Mouse (Mus musculus) thymus, postnatal 0 days (tissue): ENCODE measurements around the gene Olfr1444. TPM values are rescaled to one million over a fixed set of nuclear protein-coding genes. Genes with fewer than 3 reads are reported as not detected.
A peak's percentile ranks its signal among the peaks of the same experiment; 100 is the strongest.

Experiments
- DNase-seq: peaks from one replicate; pipeline ENCODE4 v3.0.0-alpha.2; 2015; ENCODE audit warnings: low spot score
- polyA plus RNA-seq: library from polyadenylated mRNA; unstranded; fragments of >200 nt; fragmentation: Nextera tagmentation; extraction: Ambion mirVana; gene quantifications from 2 replicates; pipeline ENCODE4 v1.2.1, GENCODE M21; 2015

Olfr1444 gene
- polyA plus RNA-seq: 0.06 and 0.09 TPM in 2 replicates

DNA sequence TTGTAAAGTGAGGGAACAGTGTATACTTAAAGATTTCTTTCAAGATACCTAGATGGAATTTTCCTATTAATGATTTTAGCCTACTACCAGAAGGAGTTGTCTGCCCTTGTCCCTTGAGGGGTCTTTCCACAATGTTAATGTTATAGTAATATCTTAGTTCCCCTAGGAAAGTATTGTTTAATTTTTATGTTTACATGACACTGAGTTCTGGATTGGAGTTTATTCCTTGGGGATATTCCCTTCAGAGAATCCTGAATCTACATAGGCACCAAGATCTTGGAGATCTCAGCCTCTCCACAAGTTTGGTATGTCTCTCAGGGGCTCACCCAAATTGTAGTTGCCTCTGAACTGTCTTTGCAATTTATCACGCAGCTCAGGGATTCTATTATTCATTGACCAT, at the start of gene Olfr1444:
Olfr1444 (plus strand) TSS at position 301 of the 400 bp plus-strand sequence.
- DNase-seq: no peak

- DNase-seq: no peak
Observed at GRCm38 (mm10) chr19:12812644-12813364, 44.3 kb upstream of the Olfr1444 start.

GRCm38 (mm10) chr19:12813883-12814282, 43.2 kb upstream of the Olfr1444 start:
- DNase-seq: no peak

GRCm38 (mm10) chr19:12818507-12818906, 38.6 kb upstream of the Olfr1444 start:
- DNase-seq: no peak

GRCm38 (mm10) chr19:12820383-12820782, 36.7 kb upstream of the Olfr1444 start:
- DNase-seq: peak; percentile 64

DNA sequence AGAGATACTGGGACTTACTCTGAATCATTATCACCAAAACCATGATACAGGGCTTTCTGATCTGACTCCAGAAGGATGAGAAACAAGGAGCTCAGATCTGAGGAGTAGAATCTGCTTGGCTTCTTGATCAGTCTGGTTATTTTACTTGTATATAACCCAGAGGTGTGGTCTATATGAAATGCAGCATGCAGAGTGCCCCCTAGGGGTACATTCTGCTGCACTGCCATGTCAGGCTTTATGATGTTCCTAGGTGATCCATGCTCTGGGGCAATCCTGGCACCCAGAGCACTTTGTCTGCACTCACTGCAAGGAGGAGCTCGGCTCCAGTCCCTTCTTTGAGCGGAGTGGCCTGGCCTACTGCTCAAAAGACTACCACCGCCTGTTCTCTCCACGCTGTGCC, 32.5 kb upstream of the Olfr1444 start:
- peak; percentile 48 for DNase-seq

DNA sequence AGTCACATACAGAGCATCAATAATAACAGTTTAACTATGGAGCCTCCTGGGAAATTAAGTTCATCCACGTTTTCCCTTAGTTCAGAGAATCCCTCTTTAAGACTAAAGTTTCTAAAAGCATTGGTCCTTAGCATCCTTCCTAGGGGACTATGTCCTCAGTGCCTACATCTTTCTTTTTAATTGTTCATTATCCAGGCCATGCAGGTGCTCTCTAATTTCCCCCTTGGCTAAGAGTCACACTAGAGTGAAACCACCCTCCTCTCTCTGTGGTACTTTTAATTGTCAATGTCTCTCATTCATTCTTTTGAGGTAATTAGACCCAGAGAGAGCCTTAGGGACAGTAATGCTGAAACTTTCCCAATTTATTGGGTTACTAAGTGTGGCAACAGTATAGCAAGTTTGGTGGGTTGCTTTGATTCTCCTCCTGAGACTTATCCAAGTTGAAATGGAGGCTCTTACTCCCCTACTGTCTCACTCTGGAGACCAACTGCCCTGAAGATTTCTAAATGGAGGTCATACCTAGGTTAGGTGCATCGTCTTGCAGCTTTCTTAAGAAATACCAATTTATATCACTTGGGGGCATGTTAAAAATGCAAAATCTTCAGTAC, 26.2 kb upstream of the Olfr1444 start:
- DNase-seq: no peak

DNA sequence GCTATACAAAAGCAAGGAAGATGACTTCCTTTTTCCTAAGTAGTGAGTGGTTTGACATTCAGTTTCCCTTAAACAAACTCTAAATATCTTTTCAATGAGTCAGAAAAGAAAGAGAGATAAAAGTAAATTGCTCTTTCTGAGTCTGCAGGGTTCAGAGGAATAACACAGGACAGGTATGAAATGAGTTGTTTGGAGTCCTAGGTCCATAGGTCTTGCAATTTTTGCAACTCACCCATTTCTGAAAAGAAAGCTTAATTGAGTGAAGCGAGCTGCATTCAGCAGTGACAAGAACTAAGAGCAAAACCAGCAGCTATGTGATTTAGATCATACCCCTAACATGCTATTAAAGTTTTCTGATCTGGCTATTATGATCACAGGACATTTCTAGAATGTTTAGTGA, 25.5 kb upstream of the Olfr1444 start:
- DNase-seq: no peak

- DNase-seq: peak; percentile 86
Observed at GRCm38 (mm10) chr19:12833625-12834024, 23.5 kb upstream of the Olfr1444 start.

GRCm38 (mm10) chr19:12838507-12838906, 18.6 kb upstream of the Olfr1444 start:
- DNase-seq: no peak

DNA sequence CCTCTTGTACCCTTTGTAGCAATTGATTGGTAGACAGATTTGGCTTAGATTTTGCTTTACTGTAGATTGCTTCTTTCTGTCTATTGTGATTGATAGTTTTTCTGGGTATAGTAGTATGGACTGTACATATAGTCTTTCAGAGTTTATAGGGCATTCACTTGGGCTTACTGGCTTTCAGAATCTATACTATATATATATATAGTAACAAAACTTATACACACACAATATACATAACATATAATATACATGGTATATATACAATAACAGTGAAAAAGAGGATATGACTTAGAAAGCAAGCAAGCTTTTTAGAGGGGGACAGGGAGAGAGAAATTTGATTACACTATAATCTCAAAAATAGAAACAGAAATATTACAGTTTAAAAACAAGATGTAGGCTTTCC, 10.7 kb upstream of the Olfr1444 start, which contains the start of gene Gm5244:
Gm5244 (plus strand) TSS at position 301 of the 400 bp plus-strand sequence.
- no peak for DNase-seq

GRCm38 (mm10) chr19:12883555-12883954, 26.5 kb downstream of the Olfr1444 start, which contains the start of gene Olfr1445:
Gene Olfr1445, plus strand, starts transcription at chr19:12883855.
- no peak for DNase-seq

DNA sequence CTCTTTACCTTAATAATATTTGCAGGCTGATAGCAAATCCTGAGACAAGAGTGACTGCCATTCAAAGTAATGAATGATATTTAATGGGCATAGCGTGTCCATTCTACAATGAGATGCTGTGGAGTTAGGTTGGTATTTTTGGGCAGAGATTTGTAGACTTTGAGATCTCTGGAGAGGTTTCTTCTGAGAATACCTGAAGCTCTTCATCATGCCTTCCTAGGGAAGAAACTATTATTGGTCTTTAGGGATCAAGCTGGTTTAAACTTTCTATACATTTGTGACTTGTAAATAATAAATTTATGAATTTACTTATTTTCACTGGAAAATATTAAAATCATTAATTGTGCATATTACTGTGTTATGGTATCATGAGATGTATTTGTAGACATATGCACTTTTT, 36.3 kb downstream of the Olfr1444 start, which contains the start of gene Olfr1446:
Olfr1446 (minus strand) TSS at position 101 of the 400 bp plus-strand sequence.
- no peak for DNase-seq

- DNase-seq: no peak
Observed at GRCm38 (mm10) chr19:12903643-12904042, 46.6 kb downstream of the Olfr1444 start, which contains the start of gene Olfr1447. Gene Olfr1447, minus strand, starts transcription at chr19:12903743.

Other genes starting within 250 kb of the Olfr1444 start
- gene Glyat, start 224.0 kb upstream of the Olfr1444 start, polyA plus RNA-seq: 0.07 and 0.17 TPM in 2 replicates
- gene Olfr1442, start 186.8 kb upstream of the Olfr1444 start, polyA plus RNA-seq: not detected in 2 replicates
- gene Olfr1443, start 179.2 kb upstream of the Olfr1444 start, polyA plus RNA-seq: not detected in 2 replicates
- gene Keg1, start 161.5 kb upstream of the Olfr1444 start, polyA plus RNA-seq: not detected in 2 replicates
- 0.93 and 1.6 TPM in 2 replicates for gene Cntf, start 91.7 kb upstream of the Olfr1444 start, polyA plus RNA-seq
- gene Zfp91, start 61.2 kb upstream of the Olfr1444 start, polyA plus RNA-seq: 14.8 and 18.2 TPM in 2 replicates
- 43.3 and 48.2 TPM in 2 replicates for gene Lpxn, start 61.1 kb upstream of the Olfr1444 start, polyA plus RNA-seq
- not detected in 2 replicates for gene Gm5244, start 10.6 kb upstream of the Olfr1444 start, polyA plus RNA-seq
- gene Olfr1445, start 26.6 kb downstream of the Olfr1444 start, polyA plus RNA-seq: not detected in 2 replicates
- not detected in 2 replicates for gene Olfr1446, start 36.2 kb downstream of the Olfr1444 start, polyA plus RNA-seq
- not detected in 2 replicates for gene Olfr1447, start 46.5 kb downstream of the Olfr1444 start, polyA plus RNA-seq
- not detected in 2 replicates for gene Olfr1448, start 67.1 kb downstream of the Olfr1444 start, polyA plus RNA-seq
- gene Olfr1449, start 73.6 kb downstream of the Olfr1444 start, polyA plus RNA-seq: not detected in 2 replicates
- gene Olfr1450, start 93.0 kb downstream of the Olfr1444 start, polyA plus RNA-seq: not detected in 2 replicates
- not detected in 2 replicates for gene Olfr1451, start 137.7 kb downstream of the Olfr1444 start, polyA plus RNA-seq
- not detected in 2 replicates for gene Olfr1453, start 171.0 kb downstream of the Olfr1444 start, polyA plus RNA-seq
- gene Olfr1454, start 203.3 kb downstream of the Olfr1444 start, polyA plus RNA-seq: not detected in 2 replicates
- not detected in 2 replicates for gene Olfr1457, start 240.6 kb downstream of the Olfr1444 start, polyA plus RNA-seq
- not detected in 2 replicates for gene Olfr1458, start 249.5 kb downstream of the Olfr1444 start, polyA plus RNA-seq